ENCODE assay signal across 23 mouse cellular contexts in genomic region chr6:50680224-50681215, GRCm38 (mm10). TPM values are rescaled to one million over a fixed set of nuclear protein-coding genes. Genes with fewer than 3 reads are reported as not detected.
DNase-seq lines count a peak whose midpoint lies in the region; ATAC-seq and TF ChIP-seq lines count a peak whose summit lies in the region.
"Had no signal": no experiment of that assay in that cellular context is flagged by ENCODE, and none has a peak within 500 bp of the region (broad histone marks: within the 10 kb centered on the region; RNA-seq: fewer than 3 reads in every experiment).

No protein-coding gene starts in this region.

- no peak for TF ChIP-seq EP300 in heart, postnatal 0 days (IDR thresholded peaks at IDR 0.05; ENCODE audit: low read depth)

- no peak overlapping the region for H3K4me3 ChIP-seq in heart, postnatal 0 days (ENCODE audit: low read depth, low read length)
- no peak overlapping the region for H3K4me3 ChIP-seq in bone marrow macrophage, adult 2 months (ENCODE audit: insufficient read depth, low read length)
- H3K4me3 ChIP-seq: embryonic facial prominence, embryonic 12.5 days; forebrain, embryonic 12.5 days; midbrain, embryonic 15.5 days; neural tube, embryonic 12.5 days had no signal

- WGBS in heart, postnatal 0 days: 60% methylated on average over 20 of the region's 20 CpGs

- H3K9me3 ChIP-seq in heart, postnatal 0 days (replicated peaks; ENCODE audit: control insufficient read depth, low read length): no peaks in the 10 kb centered on the region
- H3K9me3 ChIP-seq: embryonic facial prominence, embryonic 12.5 days; forebrain, embryonic 12.5 days; midbrain, embryonic 15.5 days; neural tube, embryonic 12.5 days had no signal

- no peak for TF ChIP-seq POLR2A in bone marrow macrophage, adult 2 months (IDR thresholded peaks at IDR 0.05; ENCODE audit: borderline replicate concordance, low read depth, low read length)

- H3K4me2 ChIP-seq in heart, postnatal 0 days (ENCODE audit: low read depth, low read length): no peak overlapping the region
- H3K4me2 ChIP-seq: embryonic facial prominence, embryonic 12.5 days; forebrain, embryonic 12.5 days; midbrain, embryonic 15.5 days; neural tube, embryonic 12.5 days had no signal

- no peak for TF ChIP-seq CTCF in heart, postnatal 0 days (IDR thresholded peaks at IDR 0.05; ENCODE audit: low read depth)
- no peak for TF ChIP-seq CTCF in bone marrow macrophage, adult 2 months (IDR thresholded peaks at IDR 0.05; ENCODE audit: low read depth, low read length)

- H3K36me3 ChIP-seq in heart, postnatal 0 days (replicated peaks; ENCODE audit: control insufficient read depth, insufficient read depth, low read length): no peaks in the 10 kb centered on the region
- H3K36me3 ChIP-seq: embryonic facial prominence, embryonic 12.5 days; forebrain, embryonic 12.5 days; midbrain, embryonic 15.5 days; neural tube, embryonic 12.5 days had no signal

- H3K27ac ChIP-seq in heart, postnatal 0 days (ENCODE audit: low read depth): no peak overlapping the region
- H3K27ac ChIP-seq in bone marrow macrophage, adult 2 months (ENCODE audit: insufficient read depth, low read depth, low read length): peak overlapping the region; percentile 77
- H3K27ac ChIP-seq: embryonic facial prominence, embryonic 12.5 days; forebrain, embryonic 12.5 days; midbrain, embryonic 15.5 days; neural tube, embryonic 12.5 days had no signal

- H3K27me3 ChIP-seq in heart, postnatal 0 days (ENCODE audit: control insufficient read depth, insufficient read depth, low read length): no peaks in the 10 kb centered on the region
- H3K27me3 ChIP-seq: midbrain, embryonic 15.5 days; neural tube, embryonic 12.5 days had no signal

- no peak for ATAC-seq in heart, postnatal 0 days (ENCODE audit: insufficient read depth, low read depth)

- H3K4me1 ChIP-seq in heart, postnatal 0 days (ENCODE audit: control insufficient read depth, insufficient read depth): 0 out of 2 replicates have a peak, but pooled peaks cover 16% of the 10 kb centered on the region
- H3K4me1 ChIP-seq in bone marrow macrophage, adult 2 months (ENCODE audit: control insufficient read depth, insufficient read depth, low read length): peaks cover 43% of the 10 kb centered on the region

- H3K9ac ChIP-seq in heart, postnatal 0 days (replicated peaks; ENCODE audit: low read depth, low read length): no peak overlapping the region
- H3K9ac ChIP-seq: embryonic facial prominence, embryonic 12.5 days; forebrain, embryonic 12.5 days; midbrain, embryonic 15.5 days; neural tube, embryonic 12.5 days had no signal

- intact Hi-C loops in heart, postnatal 36 days (cut with DNase I): loop anchor here (2.0 kb wide), 1 partner anchor 488 kb away; no protein-coding TSS in a partner anchor

- peak; percentile 20 for DNase-seq in heart, postnatal 0 days (ENCODE audit: low spot score)
- no peak for DNase-seq in heart, postnatal 36 days
- peak; percentile 25 for DNase-seq in lung, postnatal 10 days
- DNase-seq in lung, postnatal 4 days: no peak
- peak; percentile 36 for DNase-seq in lung, postnatal 25 days (ENCODE audit: low spot score)
- no peak for DNase-seq in right cerebral cortex, adult 18-20 months
- no peak for DNase-seq in gastrocnemius, adult 18-20 months (ENCODE audit: low spot score)
- DNase-seq: cerebellum, adult 11 months; cerebellum, postnatal 36 days; kidney, postnatal 10 days; thymus, postnatal 14 days had no signal

RNA-seq across cellular contexts. Expression of gene Npvf, which starts 26.3 kb away (rescaled TPM):
- total RNA-seq in heart, postnatal 0 days (2014; rRNA removed; ENCODE audit: low replicate concordance): not detected in 2 replicates
- polyA plus RNA-seq in heart, postnatal 0 days (2015; fragmentation: Nextera tagmentation; extraction: Ambion mirVana): not detected in 2 replicates
- total RNA-seq in heart, postnatal 36 days (2021): not detected
- 4.0 and 6.0 TPM in 2 replicates for polyA plus RNA-seq in bone marrow macrophage, adult 2 months (2012; ENCODE audit: insufficient read depth, insufficient read length, missing spikeins)
- total RNA-seq in gastrocnemius, adult 18-20 months (2021): not detected
- total RNA-seq: adrenal gland, postnatal 4 days; heart, adult 18-20 months; heart, postnatal 25 days; layer of hippocampus, postnatal 14 days; left cerebral cortex, postnatal 36 days; liver, adult 2 months had no signal
- polyA plus RNA-seq: embryonic facial prominence, embryonic 12.5 days; forebrain, embryonic 12.5 days; liver, adult 2 months; lung, embryonic 16.5 days; neural tube, embryonic 12.5 days had no signal

Comparison
In these comparisons a context has a peak if more than half of its experiments do, and no peak if none do; other contexts are left out.
1. DNase-seq: peak in heart, postnatal 0 days (single experiment), lung, postnatal 10 days (single experiment) and lung, postnatal 25 days (single experiment); none in heart, postnatal 36 days (0 of 2), lung, postnatal 4 days (0 of 2), right cerebral cortex, adult 18-20 months (single experiment) and gastrocnemius, adult 18-20 months (single experiment).